Mouse (Mus musculus) CD4-positive helper T cell, adult 2 months (primary cell): ENCODE data around the gene Maco1.

Experiments
- DNase-seq: peaks from one replicate; pipeline ENCODE4 v3.0.0-alpha.2; 2012; ENCODE audit warnings: low read depth, missing footprints, low spot score

Gene Maco1

DNA sequence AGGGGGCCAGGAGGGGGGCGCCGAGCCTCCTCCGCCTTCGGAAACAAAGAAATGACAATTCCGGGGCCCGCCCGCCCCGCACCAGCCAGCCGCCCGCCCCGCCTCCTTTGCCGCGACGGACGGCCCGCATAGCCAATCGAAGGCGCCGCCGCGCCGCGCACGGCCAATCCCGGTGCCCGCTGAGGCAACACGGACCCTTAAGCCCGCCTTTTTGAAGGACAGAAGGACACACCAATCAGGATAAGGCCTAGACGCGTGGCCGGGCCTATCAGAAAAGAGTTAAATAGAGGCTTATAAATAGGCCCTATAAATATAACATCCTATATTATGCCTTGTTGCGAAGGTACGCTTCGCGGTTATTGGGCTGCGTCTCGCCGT lies at the start of gene Maco1:
TSS of gene Maco1 (minus strand) at position 87 of the 378 bp plus-strand sequence.
- DNase-seq: peak; percentile 98

DNA sequence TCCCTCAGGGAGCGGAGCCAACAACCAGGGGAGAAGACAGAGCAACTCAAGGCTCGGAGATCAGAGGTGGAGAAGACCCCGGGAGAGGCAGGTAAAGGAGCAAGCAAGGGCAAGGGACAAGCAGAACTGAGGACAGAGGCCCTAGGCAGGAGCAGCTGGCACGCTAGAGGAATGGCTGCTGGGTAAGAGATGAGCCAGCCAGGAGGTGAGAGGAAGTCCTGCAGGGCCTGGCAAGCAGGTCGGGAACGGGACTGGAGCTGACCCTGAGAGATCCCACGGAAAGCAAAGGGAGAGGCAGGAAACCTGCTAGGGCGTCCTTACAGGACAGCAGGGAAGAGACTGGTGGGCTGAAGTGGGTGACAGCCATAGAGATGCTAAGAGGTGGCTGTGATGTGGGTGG lies 48.0 kb upstream of the Maco1 start:
- DNase-seq: no peak

DNA sequence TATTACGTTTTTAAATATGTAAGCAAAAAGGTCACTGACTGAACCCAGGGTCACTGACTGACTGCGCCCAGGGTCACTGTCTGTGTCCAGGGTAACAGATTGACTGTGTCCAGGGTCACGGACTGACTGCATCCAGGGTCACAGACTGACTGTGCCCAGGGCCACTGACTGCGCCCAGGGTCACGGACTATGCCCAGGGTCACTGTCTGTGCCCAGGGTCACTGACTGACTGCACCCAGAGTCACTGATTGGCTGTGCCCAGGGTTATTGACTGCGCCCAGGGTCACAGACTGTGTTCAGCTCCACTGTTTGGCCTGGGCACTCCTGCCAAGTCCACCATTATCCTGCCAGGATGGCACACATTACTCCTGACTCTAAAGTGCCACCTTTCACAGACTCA lies 44.1 kb upstream of the Maco1 start:
- no peak for DNase-seq

DNA sequence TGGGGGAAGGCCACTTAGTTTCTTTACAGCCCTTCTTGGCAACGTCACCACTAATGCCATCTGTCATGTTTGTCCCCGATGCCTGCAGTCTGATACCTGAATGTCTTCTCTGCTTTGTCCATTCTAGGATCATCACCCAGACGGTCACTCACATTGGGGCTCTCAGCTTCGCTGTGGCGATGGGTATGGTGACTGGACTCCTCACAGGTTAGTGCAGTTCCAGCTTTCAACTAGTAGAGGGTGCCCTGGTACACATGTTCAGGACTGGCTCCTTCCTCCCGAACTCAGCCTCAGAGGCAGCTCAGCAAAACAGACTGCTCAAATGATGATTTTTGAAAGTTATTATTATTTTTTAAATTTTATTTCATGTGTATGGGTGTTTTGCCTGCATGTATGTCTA lies 39.0 kb upstream of the Maco1 start:
- DNase-seq: no peak

DNA sequence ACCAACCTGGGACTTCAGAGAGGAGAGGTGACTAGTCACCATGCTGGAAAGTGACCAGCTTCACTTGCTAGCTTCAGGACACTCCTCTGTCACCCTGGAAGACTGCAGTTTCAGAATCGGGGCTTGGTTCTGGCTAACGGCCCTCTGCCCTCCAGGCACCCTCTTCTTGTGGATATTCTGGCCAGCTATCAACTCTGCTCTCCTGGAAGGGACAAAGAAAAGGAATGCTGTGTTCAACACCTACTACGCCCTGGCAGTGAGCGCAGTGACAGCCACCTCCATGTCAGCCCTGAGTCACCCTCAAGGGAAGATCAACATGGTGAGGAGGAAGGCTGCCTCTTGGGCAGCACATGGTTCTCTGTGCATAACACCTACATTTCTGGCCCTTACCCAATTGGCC lies 31.2 kb upstream of the Maco1 start:
- no peak for DNase-seq

DNA sequence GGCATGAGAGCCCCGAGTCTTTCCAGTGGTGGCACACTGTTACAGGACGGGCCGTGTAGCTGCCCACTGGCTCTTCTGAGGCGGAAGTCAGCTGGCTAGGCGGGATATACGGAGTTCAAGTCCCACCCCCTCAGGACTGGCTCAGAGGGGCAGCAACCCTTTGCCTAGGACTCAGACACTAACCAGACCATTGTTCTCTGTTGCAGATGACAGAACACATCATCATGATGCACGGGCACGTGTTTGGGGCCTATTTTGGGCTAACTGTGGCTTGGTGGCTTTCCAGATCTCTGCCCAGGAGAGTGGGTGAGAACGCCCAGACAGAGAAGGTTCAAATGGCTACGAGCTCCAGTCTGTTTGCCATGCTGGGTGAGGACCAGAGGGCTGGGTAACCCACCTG lies 30.7 kb upstream of the Maco1 start:
- DNase-seq: no peak

DNA sequence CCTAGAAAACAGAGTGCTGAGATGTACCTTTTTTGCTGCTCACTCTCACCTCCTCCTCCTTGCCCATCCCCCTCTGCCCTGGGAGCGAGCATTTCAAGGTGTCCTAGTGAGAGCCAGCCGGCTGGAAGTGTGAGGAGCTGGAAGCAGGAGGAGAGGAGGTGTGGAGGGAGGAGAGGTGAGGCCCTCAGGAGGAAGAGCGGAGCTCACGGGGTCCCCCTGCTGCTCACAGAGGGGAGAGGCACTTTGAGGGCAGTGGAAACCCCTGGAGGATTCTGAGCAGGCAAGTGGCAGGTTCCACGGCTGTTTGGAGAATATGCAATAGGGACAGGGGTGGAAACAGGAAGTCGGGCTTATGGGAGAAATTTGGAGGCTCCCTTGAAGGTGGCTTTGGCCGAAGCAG lies 30.1 kb upstream of the Maco1 start:
- DNase-seq: peak; percentile 46

DNA sequence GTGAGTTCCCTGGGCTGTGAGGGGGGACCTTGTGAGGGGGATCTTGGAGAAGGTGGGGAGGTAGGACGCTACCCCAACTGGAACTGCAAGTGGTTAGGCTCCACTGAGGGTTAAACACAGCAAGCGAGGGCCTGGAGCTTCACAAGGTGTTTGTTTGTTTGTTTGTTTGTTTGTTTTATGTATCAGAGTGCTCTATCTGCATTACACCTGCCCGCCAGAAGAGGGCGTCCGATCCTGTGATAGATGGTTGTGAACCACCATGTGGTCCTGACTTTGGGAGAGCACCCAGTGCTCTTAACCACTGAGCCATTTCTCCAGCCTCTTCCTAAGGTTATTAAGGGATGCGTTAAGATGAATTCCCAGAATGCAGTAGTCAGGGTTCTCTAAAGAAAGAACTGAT lies 26.9 kb upstream of the Maco1 start:
- peak; percentile 44 for DNase-seq

DNA sequence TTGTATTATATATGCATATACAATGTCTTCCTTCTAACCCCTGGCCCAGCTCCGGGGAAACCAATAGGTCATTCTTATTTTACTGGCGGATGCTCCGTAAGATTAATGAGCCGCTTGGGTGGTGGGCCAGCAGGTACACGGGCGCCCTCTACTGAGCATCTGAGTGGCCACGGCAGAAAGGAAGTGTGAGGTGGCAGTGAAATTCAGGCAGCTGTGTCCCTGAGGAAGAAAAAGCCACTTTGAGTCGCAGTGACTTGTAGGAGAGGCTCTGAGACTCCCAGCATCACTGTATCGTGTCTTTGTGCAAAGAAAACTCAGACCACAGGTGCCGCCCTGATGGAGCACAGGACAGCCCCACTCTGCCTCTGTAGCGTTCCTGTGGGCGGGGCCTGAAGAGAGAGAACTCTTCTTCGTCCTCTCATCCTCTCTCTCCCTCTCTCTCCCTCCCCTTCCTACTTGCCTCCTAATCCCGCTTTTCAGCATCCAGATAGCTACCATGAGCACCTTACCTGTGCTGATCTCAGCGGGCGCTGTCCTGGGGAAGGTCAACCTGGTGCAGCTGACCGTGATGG lies 26.4 kb upstream of the Maco1 start:
- DNase-seq: peak; percentile 70

DNA sequence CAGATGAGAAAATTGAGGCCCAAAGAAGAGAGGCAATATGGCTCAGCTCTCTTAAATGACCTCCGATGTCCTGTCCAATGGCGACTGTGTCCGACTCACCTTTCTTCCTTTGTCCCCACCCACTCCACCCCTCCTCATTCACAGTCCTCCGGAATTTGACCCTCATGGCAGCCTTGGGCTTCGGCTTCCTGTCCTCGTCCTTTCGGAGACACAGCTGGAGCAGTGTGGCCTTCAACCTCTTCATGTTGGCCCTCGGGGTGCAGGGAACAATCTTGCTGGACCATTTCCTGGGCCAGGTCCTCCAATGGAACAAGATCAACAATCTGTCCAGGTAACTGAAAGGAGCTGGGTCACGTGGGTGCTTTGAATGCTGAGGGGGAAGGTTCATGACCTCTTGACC lies 23.0 kb upstream of the Maco1 start:
- no peak for DNase-seq

DNA sequence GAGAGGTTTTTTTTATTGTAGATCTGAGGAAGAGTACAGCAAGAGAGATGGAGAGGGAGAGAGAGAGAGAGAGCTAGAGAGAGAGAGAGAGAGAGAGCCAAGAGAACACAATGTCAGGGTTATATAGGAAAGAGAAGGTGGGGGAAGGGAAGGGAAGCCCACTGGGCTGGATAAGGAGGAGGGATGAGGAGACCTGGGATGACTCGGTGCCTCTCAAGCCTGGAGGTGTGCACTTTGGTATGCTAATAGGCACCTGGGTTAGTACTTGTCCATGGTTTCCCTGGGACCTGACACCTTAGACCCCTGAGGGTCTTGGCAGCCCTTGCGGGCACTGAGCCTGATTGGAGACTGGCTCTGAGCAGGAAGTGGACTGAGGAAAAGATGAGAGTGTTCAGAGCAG lies 18.8 kb upstream of the Maco1 start:
- no peak for DNase-seq

DNA sequence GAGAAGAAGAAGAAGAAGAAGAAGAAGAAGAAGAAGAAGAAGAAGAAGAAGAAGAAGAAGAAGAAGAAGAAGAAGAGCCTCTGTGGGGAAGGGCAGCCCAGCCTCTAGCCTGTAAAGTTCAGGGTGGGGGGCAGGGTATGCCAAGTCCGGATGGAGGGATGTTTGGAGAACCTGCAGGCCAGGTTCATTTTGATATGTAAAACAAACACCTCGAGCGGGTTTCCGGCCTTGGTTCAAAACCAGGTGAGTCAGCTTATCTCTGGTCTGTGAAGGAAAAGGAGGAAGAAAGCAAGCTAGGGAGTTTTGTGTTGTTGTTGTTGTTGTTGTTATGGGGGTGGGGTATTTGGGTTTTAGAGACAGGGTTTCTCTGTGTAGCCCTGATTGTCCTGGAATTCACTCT lies 18.3 kb upstream of the Maco1 start:
- no peak for DNase-seq

DNA sequence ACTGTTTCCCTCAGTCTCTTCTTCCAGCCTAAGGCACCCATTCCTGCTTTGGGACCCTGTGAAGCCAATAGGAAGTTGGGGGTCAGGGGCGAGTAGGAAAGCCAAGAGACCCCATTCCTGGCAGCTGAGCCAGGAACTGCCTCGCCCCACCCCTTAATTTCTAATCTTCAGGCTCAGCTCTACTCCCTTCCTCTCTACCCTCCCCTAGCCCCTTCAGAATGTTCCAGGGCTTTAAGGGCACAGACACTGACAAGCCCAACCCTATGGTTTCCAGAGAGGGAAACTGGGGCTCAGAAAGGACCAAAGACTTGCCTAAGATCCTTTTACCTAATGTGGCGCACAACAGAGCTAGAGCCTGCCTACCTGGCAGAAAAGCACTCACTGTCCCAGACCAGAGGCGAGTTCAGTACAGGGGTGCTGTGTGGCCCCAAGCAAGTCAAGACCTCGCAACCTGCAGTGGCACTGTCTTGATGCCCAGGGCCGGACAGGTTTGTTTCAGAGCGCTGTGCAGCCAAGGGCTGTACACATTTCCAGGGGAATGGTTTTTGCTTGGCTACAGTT lies 16.8 kb upstream of the Maco1 start:
- DNase-seq: no peak

DNA sequence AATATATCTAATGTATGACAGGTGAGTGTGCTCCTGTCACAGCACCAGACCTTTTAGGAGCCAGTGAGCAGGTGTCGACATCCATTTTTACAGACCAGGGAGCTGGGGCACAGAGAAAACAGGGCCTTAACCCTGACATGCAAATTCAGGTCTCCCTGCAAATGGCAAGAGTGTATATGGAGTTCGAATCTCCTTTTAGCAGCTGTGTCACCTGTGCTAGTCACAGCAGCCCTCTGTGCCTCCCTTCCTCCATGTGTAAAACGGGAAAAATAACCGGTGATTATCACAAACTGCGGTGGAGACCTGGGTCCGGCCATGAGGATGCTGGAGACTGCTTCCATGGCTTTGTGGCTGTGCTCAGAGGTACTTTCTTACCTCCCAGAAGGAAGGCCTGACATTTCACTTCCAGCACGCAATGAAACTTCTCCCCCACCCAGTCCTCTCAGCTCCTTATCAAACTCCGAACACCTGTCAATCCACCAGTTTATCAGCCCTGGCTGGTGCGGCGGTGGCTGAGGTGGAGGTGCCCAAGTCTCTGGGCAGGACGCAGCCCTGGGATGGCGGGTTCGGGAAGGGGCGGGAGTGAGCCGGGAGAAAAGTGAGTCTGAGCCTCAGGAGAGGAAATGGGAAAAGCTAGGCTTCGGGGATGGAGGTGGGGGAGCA lies 16.1 kb upstream of the Maco1 start:
- DNase-seq: no peak

DNA sequence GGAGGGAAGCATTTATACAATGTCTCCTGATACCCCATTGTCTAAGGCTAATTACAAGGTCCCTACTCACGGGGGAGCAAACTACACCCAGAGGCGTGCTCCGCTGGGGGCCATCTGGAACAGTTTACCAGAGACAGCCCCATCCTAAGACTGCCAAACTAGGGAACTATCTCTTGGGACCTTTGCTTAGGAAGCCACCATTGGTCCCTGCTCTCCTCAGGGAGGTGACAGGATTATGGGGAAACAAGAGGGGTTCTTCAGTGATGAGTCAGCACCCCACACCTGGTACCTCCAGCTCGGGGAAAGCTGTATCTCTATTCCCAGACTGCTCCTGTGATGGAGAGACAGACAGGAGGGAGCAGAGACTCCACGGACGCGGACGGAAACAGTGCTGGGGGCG lies 15.3 kb upstream of the Maco1 start:
- no peak for DNase-seq

DNA sequence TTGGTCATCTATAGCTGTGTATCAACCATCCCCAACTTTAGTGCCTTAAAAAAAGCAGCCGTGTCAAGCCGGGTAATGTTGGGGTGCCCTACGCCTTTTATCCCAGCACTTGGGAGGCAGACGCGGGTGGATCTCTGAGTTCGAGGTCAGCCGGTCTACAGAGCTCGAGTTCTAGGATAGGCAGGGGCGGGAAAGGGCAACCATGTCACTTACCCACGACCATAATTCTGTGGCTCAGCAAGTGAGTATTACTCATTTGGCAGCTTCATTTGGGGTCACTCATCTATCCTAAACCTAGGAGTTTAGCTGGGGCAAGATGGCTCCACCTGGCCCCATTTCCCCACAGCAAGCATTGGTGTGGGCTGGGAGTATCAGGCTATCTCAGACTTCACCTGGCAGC lies 14.9 kb upstream of the Maco1 start:
- no peak for DNase-seq

DNA sequence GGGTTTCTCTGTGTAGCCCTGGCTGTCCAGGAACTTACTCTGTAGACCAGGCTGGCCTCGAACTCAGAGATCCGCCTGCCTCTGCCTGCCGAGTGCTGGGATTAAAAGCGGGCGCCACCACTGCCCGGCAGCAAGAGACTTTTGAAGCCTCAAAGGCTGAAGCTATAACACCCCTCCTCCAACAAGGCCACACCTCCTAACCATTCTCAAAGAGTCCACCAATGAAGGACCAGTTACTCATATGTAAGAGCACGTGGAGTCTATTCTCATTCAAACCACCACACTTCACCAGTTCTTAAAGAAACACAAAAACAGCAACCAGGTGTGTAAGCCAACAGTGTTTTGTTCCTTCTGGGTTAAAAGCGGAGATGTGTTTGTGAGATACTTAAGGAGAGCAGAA lies 14.5 kb upstream of the Maco1 start:
- DNase-seq: no peak

DNA sequence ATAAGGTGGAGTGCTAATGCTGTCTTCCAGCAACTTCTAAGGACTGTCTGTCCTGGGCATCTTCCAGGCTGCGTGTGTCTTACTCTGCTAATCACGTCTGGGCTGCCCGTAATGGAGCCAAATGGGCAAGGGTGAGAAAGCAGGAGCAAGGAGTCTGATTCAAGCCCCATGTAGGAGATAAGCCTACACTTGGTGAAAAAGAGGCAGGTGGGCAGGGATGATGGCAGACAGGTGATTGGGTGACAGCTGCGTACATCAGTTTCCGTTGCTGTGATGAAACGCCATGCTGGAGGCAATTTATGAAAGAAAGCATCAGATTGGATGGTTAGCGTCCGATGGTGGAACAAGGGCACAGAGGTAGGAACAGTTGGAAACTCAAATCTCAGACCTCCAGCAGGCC lies 14.1 kb upstream of the Maco1 start:
- no peak for DNase-seq

DNA sequence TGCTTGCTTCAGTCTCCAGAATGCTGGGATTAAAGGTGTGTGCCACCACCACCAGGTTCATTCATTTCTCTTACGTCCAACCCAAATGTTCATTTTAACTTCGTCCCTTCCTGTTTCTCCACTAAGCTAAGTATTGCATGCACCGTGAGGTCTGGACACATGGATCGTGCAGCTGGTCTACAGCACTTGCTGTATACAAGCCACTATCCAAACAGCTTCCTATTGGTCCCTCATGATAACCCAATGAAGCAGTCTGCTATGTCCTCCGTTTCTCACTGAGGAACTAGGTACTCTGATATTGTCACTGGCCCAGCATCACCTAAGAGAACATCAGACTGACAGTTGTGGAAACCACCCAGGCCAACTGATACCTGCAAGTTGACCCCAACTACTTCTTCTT lies 12.6 kb upstream of the Maco1 start:
- no peak for DNase-seq

DNA sequence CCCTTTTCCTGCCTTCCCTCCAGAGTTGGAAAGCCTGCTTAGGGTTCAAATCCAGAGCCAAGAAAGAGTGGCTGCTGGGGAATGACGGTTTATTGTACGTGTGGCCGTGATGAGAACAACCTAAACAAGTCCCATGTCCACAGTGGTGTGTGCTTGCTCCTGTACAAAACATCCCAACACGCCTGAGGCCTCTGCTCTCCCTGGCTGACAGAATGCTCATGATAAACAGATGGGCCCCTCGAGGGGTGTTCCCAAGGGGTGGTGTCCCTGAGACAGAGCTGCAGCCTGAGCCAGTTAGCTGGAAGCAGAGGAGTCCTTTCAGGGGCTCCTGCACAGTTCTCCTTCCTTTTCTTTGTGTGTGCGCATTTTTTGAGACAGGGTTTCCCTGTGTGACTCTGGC lies 12.2 kb upstream of the Maco1 start:
- DNase-seq: no peak

DNA sequence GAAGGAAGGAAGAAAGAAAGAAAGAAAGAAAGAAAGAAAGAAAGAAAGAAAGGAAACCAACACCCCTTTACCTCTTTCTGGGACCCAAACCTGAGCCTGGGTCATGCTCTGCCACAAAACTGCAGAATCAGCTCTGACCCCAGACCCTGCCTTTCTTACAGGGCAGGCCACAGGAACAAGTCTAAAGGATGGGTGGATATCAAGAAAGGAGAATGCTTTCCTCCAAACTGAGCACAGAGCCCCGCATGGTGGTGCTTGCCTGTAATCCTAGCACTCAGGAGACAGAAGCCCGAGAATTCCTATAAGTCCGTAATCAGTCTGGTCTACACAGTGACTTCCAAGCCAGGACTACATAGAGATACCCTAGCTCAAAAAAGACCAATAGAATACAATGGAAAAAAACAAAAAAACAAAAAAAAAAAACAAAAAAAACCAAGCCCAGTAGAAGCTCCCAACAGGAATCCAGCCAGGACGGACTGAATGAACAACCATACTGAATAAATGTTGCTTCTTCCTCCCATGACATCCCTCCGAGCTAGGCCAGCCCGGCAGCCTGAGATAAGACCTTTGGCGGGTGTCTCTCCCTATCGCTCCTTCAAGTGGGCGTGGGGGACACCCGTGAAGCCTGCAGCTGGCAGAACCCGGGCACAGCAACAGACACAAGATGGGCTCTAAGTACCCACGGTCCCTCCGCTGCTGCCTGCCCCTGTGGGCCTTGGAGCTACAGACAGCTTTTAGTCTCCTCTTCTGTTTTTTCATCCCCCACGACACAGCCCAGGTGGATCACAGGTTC lies 11.0 kb upstream of the Maco1 start, which contains the start of gene Rhd:
TSS of gene Rhd (plus strand) at position 600 of the 793 bp plus-strand sequence.
- DNase-seq: no peak

DNA sequence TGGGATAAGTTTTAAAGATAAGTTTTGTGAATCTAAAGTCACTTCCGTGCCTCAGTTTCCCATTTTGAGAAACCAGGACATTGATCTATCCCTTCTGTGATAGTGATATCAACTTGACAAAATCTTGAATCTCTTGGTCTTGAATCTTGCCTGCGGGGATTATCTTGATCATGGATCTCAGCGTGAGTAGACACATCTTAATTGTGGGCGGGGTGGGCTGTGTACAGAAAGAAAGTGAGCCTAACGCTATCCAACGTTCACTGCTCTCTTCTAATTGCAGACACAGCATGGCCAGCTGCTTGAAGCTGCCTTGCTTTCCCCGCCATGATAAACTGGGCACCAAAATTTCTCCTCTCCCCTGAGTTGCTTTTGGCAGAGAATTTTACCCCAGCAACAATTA lies 9.9 kb upstream of the Maco1 start:
- no peak for DNase-seq

DNA sequence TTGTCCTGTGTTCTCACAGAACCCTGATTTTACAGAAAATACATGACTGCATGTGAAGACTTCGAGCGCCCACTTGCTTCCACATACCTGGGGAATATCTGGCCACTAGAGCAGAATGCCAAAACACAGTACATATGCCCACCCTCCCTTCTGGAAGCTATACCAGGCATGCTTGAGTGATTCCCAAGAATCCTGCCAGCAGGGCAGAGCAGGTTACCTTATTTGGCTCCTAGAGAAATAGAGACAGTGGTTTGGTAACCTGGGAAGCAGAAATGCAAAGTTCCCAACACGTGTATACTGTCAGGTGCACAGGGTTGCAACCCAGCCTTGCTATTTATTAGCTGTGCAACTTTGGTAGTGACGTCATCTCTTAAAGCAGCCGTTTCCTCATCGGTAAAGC lies 8.7 kb upstream of the Maco1 start:
- DNase-seq: no peak
